Mouse (Mus musculus) testis, postnatal 10 days (tissue): ENCODE results near the gene Cd70.

ENCODE experiments used
- DNase-seq: peaks from one replicate; pipeline ENCODE4 v3.0.0; 2021; ENCODE audit warnings: low spot score

The Cd70 gene

DNA sequence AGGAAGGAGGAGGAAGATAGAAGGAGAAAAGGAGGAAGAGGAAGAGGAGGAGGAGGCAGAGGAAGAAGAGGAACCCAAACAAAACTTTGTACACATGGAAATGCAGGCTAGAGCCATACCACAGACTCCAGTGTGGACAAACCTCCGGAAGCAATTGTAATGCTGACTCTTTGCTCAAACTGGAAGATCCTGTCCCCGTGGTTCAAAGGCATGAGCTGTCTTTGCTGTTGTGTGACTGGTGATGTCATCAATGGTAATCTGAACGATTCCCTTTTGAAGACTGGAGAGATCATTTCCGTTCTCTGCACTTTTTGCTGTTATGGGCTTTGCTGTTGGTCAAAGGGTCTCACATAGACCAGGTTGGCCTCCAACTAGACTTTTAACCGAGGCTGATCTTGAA lies 51.3 kb downstream of the Cd70 start:
- DNase-seq: no peak

DNA sequence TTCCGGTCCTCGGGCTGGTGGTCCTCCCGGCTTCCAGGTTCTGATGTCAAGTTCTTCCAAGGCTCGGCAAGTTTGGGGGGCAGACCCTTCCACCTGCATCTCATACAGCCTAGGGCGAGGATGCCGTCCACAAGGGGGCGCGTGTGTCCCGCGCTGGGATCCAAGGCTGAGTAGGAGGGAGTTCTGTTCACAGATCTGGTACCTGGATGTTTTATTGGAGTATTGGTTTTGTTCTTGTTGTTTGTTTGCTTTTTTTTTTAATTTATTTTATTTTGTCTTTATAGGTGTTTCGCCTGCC lies 53.0 kb downstream of the Cd70 start:
- DNase-seq: peak; percentile 93
